Mouse (Mus musculus) midbrain, embryonic 11.5 days (tissue): ENCODE measurements around the gene Msrb2. TPM values are rescaled to one million over a fixed set of nuclear protein-coding genes. Genes with fewer than 3 reads are reported as not detected.

Experiments used
- ATAC-seq: fragments of 200-750 bp; cut with Nextera tagmentation; 2 replicates; pipeline ENCODE4 v1.8.0; 2017; ENCODE audit warnings: moderate TSS enrichment, moderate library complexity; ENCODE audit not compliant: low FRiP score
- DNase-seq: peaks from one replicate; pipeline ENCODE4 v3.0.0; 2015; ENCODE audit warnings: low spot score; ENCODE audit errors: missing footprints
- H3K27ac ChIP-seq: fragments of 300-500 bp; sonication (generic); 2 replicates; pipeline ENCODE4 v1.5.1; 2014; ENCODE audit warnings: low read depth, low read length
- H3K27me3 ChIP-seq: fragments of 300-500 bp; sonication (generic); 2 replicates; pipeline ENCODE4 v1.6.1; 2014; ENCODE audit warnings: mild to moderate bottlenecking, low read length, moderate library complexity, mixed read lengths; ENCODE audit not compliant: control insufficient read depth, insufficient read depth
- H3K36me3 ChIP-seq: fragments of 300-500 bp; sonication (generic); 2 replicates; pipeline ENCODE4 v1.6.1; 2014; ENCODE audit warnings: mild to moderate bottlenecking, low read length, moderate library complexity, mixed read lengths; ENCODE audit not compliant: control insufficient read depth, insufficient read depth
- H3K4me1 ChIP-seq: fragments of 300-500 bp; sonication (generic); 2 replicates; pipeline ENCODE4 v1.6.1; 2014; ENCODE audit warnings: low read length; ENCODE audit not compliant: control insufficient read depth, insufficient read depth
- H3K4me2 ChIP-seq: fragments of 300-500 bp; sonication (generic); 2 replicates; pipeline ENCODE4 v1.6.1; 2014; ENCODE audit warnings: mild to moderate bottlenecking, moderate library complexity
- H3K4me3 ChIP-seq: fragments of 300-500 bp; sonication (generic); 2 replicates; pipeline ENCODE4 v1.5.1; 2014; ENCODE audit warnings: low read depth, low read length
- H3K9ac ChIP-seq: fragments of 300-500 bp; sonication (generic); 2 replicates; pipeline ENCODE4 v1.6.1; 2014; ENCODE audit warnings: low read length
- H3K9me3 ChIP-seq: fragments of 300-500 bp; sonication (generic); 2 replicates; pipeline ENCODE4 v1.6.1; 2016; ENCODE audit warnings: low read length; ENCODE audit not compliant: control insufficient read depth
- WGBS: fragments of 180-500 bp; shearing (Covaris S2); extraction: QIAGEN DNeasy Blood & Tissue Kit; methylation state at CpG from one replicate; pipeline ENCODE4 v1.1.7; 2014; 5-methylcytosine and 5-hydroxymethylcytosine counted together
- polyA plus RNA-seq: library from polyadenylated mRNA; unstranded; fragments of >200 nt; fragmentation: Nextera tagmentation; extraction: Ambion mirVana; gene quantifications from 2 replicates; pipeline ENCODE4 v1.2.1, GENCODE M21; 2014

The Msrb2 gene
- polyA plus RNA-seq, 1 experiment from 2014 or later: 11.2 TPM

DNA sequence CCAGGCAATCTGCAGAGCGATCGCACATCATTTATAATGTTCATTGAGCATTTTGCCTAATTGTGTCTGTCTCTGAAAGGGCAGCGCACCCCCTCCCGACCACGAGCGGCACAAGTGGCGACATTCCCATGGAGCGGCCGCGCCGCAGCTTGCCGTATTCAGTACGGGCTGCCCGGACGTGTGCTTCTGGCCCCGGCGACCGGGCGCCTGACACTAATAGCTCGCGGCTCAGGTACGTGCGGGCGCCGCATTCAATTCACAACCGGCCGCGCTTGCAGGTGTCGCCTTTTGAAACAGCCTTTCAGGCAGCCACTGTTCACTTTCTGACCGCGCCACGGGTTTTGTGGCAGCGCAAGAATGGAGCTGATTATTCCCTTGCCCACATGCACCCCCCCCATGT, 59.5 kb downstream of the Msrb2 start:
- WGBS: under 1% methylated on average over 33 of the region's 33 CpGs
- Histone ChIP-seq H3K4me1 (peaks cover 13% of the 10 kb centered on the region; the same call in 1 of the 2 replicates), H3K4me3 (peak overlapping the region; percentile 21), H3K4me2 (peak overlapping the region; percentile 45), H3K27me3 (peaks cover 74% of the 10 kb centered on the region), H3K9me3 (no peaks in the 10 kb centered on the region), H3K36me3 (no peaks in the 10 kb centered on the region), H3K27ac (no peak overlapping the region), H3K9ac (no peak overlapping the region)
- DNase-seq: no peak
- peak; percentile 67 for ATAC-seq

DNA sequence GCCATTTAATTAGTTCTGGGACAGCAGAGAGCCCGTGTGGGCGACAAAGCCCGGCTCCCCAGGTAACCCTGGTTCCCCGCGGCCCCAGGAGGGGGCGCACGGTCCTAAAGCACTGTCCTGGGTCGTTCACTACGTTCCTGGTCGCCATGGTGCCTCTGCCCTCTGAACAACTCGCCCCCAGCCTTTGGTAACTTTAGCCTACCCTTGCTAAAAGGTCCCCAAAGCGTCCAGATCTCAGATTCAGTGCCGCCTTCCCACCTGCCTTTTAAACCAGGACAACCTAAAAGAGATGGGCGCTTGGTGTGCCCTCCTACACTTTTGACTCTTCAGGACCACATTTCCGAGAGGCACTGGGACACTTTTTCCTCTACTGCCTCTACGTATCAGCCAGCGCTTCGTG, 59.9 kb downstream of the Msrb2 start:
- peak; percentile 78 for ATAC-seq
- WGBS: under 1% methylated on average over 18 of the region's 18 CpGs
- peaks cover 13% of the 10 kb centered on the region; the same call in 1 of the 2 replicates for H3K4me1 ChIP-seq
- H3K4me3 ChIP-seq: peak overlapping the region; percentile 21
- H3K9ac ChIP-seq: no peak overlapping the region
- H3K4me2 ChIP-seq: peak overlapping the region; percentile 45
- no peaks in the 10 kb centered on the region for H3K36me3 ChIP-seq
- peaks cover 75% of the 10 kb centered on the region for H3K27me3 ChIP-seq
- peak; percentile 93 for DNase-seq
- H3K27ac ChIP-seq: no peak overlapping the region
- H3K9me3 ChIP-seq: no peaks in the 10 kb centered on the region

- whole genome bisulfite sequencing: 2% methylated on average over 41 of the region's 41 CpGs
- peak; percentile 90 for DNase-seq
- no peak overlapping the region for H3K9ac ChIP-seq
- H3K27me3 ChIP-seq: peaks cover 72% of the 10 kb centered on the region
- H3K9me3 ChIP-seq: no peaks in the 10 kb centered on the region
- no peak overlapping the region for H3K4me3 ChIP-seq
- peak overlapping the region; percentile 25 for H3K4me2 ChIP-seq
- peaks cover 13% of the 10 kb centered on the region; the same call in 1 of the 2 replicates for H3K4me1 ChIP-seq
- H3K36me3 ChIP-seq: no peaks in the 10 kb centered on the region
- H3K27ac ChIP-seq: no peak overlapping the region
- peak; percentile 73 for ATAC-seq
These were observed 60.5 kb downstream of the Msrb2 start for GRCm38 (mm10) chr2:19431614-19432323.

DNA sequence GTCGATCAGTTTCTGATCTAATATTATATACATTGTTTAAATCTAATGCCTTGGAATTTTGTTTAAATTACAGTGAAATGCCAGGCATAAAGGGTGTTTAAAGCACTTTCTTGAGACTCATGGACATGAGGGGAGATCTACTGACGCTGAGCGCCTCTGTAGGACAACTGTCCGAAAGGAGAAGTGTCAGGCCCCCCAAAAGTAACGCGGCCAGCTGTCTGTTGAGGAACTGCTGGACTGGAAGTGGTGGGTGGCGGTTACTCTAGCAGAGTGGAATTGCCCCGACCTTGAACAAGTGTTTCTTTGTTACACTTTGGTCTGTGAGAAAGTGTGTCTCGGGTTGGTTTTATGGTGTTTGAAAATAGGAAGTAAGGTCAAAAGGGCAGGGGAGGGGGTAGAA, 73.1 kb downstream of the Msrb2 start:
- no peak overlapping the region for H3K27ac ChIP-seq
- 2% methylated on average over 9 of the region's 9 CpGs for WGBS
- H3K36me3 ChIP-seq: no peaks in the 10 kb centered on the region
- peaks cover 81% of the 10 kb centered on the region for H3K27me3 ChIP-seq
- H3K4me2 ChIP-seq: no peak overlapping the region
- peak; percentile 88 for DNase-seq
- no peak overlapping the region for H3K4me3 ChIP-seq
- H3K4me1 ChIP-seq: peaks cover 18% of the 10 kb centered on the region; the same call in 1 of the 2 replicates
- no peak for ATAC-seq
- no peak overlapping the region for H3K9ac ChIP-seq
- no peaks in the 10 kb centered on the region for H3K9me3 ChIP-seq

Other genes with a start within 250 kb of the Msrb2 start
- 0.25 and 0.50 TPM in 2 replicates for gene Armc3, start 172.1 kb upstream of the Msrb2 start, polyA plus RNA-seq
- gene Ptf1a, start 74.2 kb downstream of the Msrb2 start, polyA plus RNA-seq: 0.32 and 0.36 TPM in 2 replicates
- gene 4921504E06Rik, start 182.5 kb downstream of the Msrb2 start, polyA plus RNA-seq: not detected in 2 replicates